Mouse (Mus musculus): ENCODE measurements around the gene Ak3. TPM values are rescaled to one million over a fixed set of nuclear protein-coding genes. Genes with fewer than 3 reads are reported as not detected.

Ak3 gene
- 10 to 100 TPM; 82.7 to 83.3 TPM for total RNA-seq (2021)

- intact Hi-C loops (cut with DNase I): loop anchor here (2.0 to 5.0 kb wide), 2 partner anchors 57 to 205 kb away; partner anchors contain the start of genes Cdc37l1 and Jak2
- peak; percentile 87 to 88 for DNase-seq
These were observed at the start of gene Ak3 for GRCm38 (mm10) chr19:29047334-29048170. Ak3 (minus strand) TSS chr19:29047961.

GRCm38 (mm10) chr19:29092194-29092593 is 44.4 kb upstream of the Ak3 start:
- intact Hi-C loops (cut with DNase I): no loop called here
- no peak for DNase-seq

GRCm38 (mm10) chr19:29088628-29089027 is 40.9 kb upstream of the Ak3 start:
- peak; percentile 15 to 19 for DNase-seq
- intact Hi-C loops (cut with DNase I): no loop called here

- peak; percentile 64 to 70 for DNase-seq
- intact Hi-C loops (cut with DNase I): no loop called here
These were observed 27.0 kb upstream of the Ak3 start for GRCm38 (mm10) chr19:29074802-29075201.

- no peak for DNase-seq
- intact Hi-C loops (cut with DNase I): loop anchor here (5.0 to 10.0 kb wide), 2 partner anchors 133 to 436 kb away; no protein-coding TSS in a partner anchor
These were observed 21.4 kb upstream of the Ak3 start for GRCm38 (mm10) chr19:29069195-29069594.

- peak; percentile 84 to 85 for DNase-seq
- intact Hi-C loops (cut with DNase I): loop anchor here (5.0 to 10.0 kb wide), 2 partner anchors 135 to 438 kb away; no protein-coding TSS in a partner anchor
These were observed 19.3 kb upstream of the Ak3 start for GRCm38 (mm10) chr19:29066981-29067471.

GRCm38 (mm10) chr19:29064451-29065102 is 16.8 kb upstream of the Ak3 start:
- intact Hi-C loops (cut with DNase I): loop anchor here (1.0 to 10.0 kb wide), 6 partner anchors 138 to 440 kb away; no protein-coding TSS in a partner anchor
- DNase-seq: peak; percentile 61 to 66

GRCm38 (mm10) chr19:29063577-29064363 is 16.0 kb upstream of the Ak3 start:
- peak; percentile 92 to 96 for DNase-seq
- intact Hi-C loops (cut with DNase I): loop anchor here (1.0 to 10.0 kb wide), 5 partner anchors 190 to 441 kb away; no protein-coding TSS in a partner anchor

- DNase-seq: no peak
- intact Hi-C loops (cut with DNase I): loop anchor here (5.0 to 10.0 kb wide), 3 partner anchors 209 to 442 kb away; no protein-coding TSS in a partner anchor
These were observed 15.2 kb upstream of the Ak3 start for GRCm38 (mm10) chr19:29063009-29063408.

GRCm38 (mm10) chr19:29060299-29060698 is 12.5 kb upstream of the Ak3 start:
- intact Hi-C loops (cut with DNase I): loop anchor here (2.0 to 10.0 kb wide), 4 partner anchors 212 to 505 kb away; no protein-coding TSS in a partner anchor

GRCm38 (mm10) chr19:29059688-29060087 is 11.9 kb upstream of the Ak3 start:
- no peak for DNase-seq
- intact Hi-C loops (cut with DNase I): loop anchor here (2.0 to 10.0 kb wide), 4 partner anchors 213 to 505 kb away; no protein-coding TSS in a partner anchor

More at GRCm38 (mm10) chr19:29060299-29060698, 12.5 kb upstream of the Ak3 start:
- DNase-seq: no peak

GRCm38 (mm10) chr19:29058741-29059140 is 11.0 kb upstream of the Ak3 start:
- intact Hi-C loops (cut with DNase I): no loop called here
- no peak for DNase-seq

GRCm38 (mm10) chr19:29055469-29055868 is 7.7 kb upstream of the Ak3 start:
- intact Hi-C loops (cut with DNase I): no loop called here

GRCm38 (mm10) chr19:29054594-29054993 is 6.8 kb upstream of the Ak3 start:
- DNase-seq: no peak

More at GRCm38 (mm10) chr19:29055469-29055868, 7.7 kb upstream of the Ak3 start:
- DNase-seq: no peak

GRCm38 (mm10) chr19:29052786-29053185 is 5.0 kb upstream of the Ak3 start:
- intact Hi-C loops (cut with DNase I): no loop called here
- DNase-seq: no peak

More at GRCm38 (mm10) chr19:29054594-29054993, 6.8 kb upstream of the Ak3 start:
- intact Hi-C loops (cut with DNase I): no loop called here

- no peak for DNase-seq
- intact Hi-C loops (cut with DNase I): no loop called here
These were observed 2.6 kb upstream of the Ak3 start for GRCm38 (mm10) chr19:29050186-29050980.

GRCm38 (mm10) chr19:29049401-29050075 is 1.8 kb upstream of the Ak3 start:
- DNase-seq: peak in 1 of 2 experiments; percentile 32
- intact Hi-C loops (cut with DNase I): loop anchor here (5.0 kb wide), 1 partner anchor 203 kb away; the partner anchor contains the start of gene Jak2

- DNase-seq: no peak
- intact Hi-C loops (cut with DNase I): loop anchor here (2.0 to 5.0 kb wide), 2 partner anchors 56 to 205 kb away; partner anchors contain the start of genes Cdc37l1 and Jak2
These were observed 814 bp downstream of the Ak3 start for GRCm38 (mm10) chr19:29046961-29047333.
